Mouse (Mus musculus): ENCODE measurements around the gene Prkci. TPM values are rescaled to one million over a fixed set of nuclear protein-coding genes. Genes with fewer than 3 reads are reported as not detected.

Gene Prkci
- polyA plus RNA-seq, 1 experiment from 2014 or later, result 48.4 TPM

DNA sequence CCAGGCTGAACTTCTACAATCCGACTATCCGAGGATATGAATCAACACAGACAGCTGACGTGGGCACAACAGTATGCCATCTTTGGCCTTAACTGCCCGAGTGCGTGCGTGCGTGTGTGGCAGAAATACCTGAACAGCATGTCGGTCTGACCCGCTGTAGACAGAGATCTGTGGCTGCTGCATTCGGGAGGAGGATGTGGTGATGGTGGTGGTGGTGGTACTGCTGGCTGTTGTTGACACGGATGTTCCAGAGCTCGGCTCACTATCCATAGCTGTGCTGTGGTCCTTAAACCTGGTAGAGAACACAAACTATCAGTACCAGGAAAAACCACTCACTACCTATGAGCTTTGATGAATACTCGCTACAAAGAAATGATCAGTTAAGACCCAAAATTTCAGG is 29.9 kb upstream of the Prkci start:
- peaks cover 13% of the 10 kb centered on the region; the same call in 1 of the 2 replicates for H3K4me1 ChIP-seq (ENCODE audit: control insufficient read depth, insufficient read depth, low read length)
- peaks cover 37% of the 10 kb centered on the region for H3K36me3 ChIP-seq (ENCODE audit: control insufficient read depth, insufficient read depth, low read length)
- no peaks in the 10 kb centered on the region for H3K9me3 ChIP-seq (ENCODE audit: control insufficient read depth, low read length)
- WGBS, result 93% methylated on average over 13 of the region's 13 CpGs
- H3K27me3 ChIP-seq (ENCODE audit: control insufficient read depth, insufficient read depth, low read length), result no peaks in the 10 kb centered on the region
- H3K27ac ChIP-seq (ENCODE audit: low read depth, low read length), result no peak overlapping the region
- H3K9ac ChIP-seq (ENCODE audit: low read depth, low read length), result no peak overlapping the region
- H3K4me3 ChIP-seq (ENCODE audit: low read length), result no peak overlapping the region
- no peak overlapping the region for H3K4me2 ChIP-seq (replicated peaks; ENCODE audit: low read depth, low read length)
- no peak for ATAC-seq (ENCODE audit: low FRiP score, low TSS enrichment)

DNA sequence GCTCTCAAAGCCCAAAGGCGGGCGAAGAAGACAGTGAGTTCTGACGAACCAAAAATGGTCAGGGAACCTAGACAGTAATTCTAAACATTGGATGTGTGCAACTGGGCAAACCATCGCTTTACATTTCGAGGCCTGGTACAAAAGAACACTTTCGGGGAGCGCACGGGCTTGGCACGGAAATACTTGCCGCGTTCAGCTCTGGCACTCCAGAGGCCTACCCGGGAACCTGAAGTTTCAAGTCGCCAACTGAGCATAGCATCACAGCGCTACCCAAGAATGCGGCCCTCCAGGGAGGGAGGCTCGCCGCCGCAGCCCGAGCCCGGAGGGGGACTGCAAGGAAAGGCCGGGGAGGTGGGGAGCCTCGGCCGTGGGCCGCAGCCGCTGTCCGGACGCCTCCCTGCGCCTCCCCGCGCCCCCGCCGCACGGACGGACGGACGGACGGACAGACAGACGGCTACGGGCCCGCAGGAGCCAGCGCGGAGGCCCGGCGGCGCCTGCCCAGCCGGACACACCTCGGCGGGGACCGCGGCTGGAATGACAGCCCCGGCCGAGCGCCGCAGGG is 26.9 kb upstream of the Prkci start:
- peaks cover 13% of the 10 kb centered on the region; the same call in 1 of the 2 replicates for H3K4me1 ChIP-seq (ENCODE audit: control insufficient read depth, insufficient read depth, low read length)
- H3K9ac ChIP-seq (ENCODE audit: low read depth, low read length), result peak overlapping the region; percentile 97
- WGBS, result 1% methylated on average over 52 of the region's 54 CpGs
- no peaks in the 10 kb centered on the region for H3K9me3 ChIP-seq (ENCODE audit: control insufficient read depth, low read length)
- H3K4me2 ChIP-seq (replicated peaks; ENCODE audit: low read depth, low read length), result peak overlapping the region; percentile 68
- ATAC-seq (ENCODE audit: low FRiP score, low TSS enrichment), result peak; percentile 74
- peaks cover 21% of the 10 kb centered on the region for H3K36me3 ChIP-seq (ENCODE audit: control insufficient read depth, insufficient read depth, low read length)
- H3K4me3 ChIP-seq (ENCODE audit: low read length), result peak overlapping the region; percentile 96
- H3K27ac ChIP-seq (ENCODE audit: low read depth, low read length), result peak overlapping the region; percentile 76
- no peaks in the 10 kb centered on the region for H3K27me3 ChIP-seq (ENCODE audit: control insufficient read depth, insufficient read depth, low read length)

GRCm38 (mm10) chr3:30969104-30969581 is 26.4 kb upstream of the Prkci start, which contains the start of gene Phc3:
Phc3 (minus strand) TSS chr3:30969415.
- no peaks in the 10 kb centered on the region for H3K27me3 ChIP-seq (ENCODE audit: control insufficient read depth, insufficient read depth, low read length)
- H3K4me1 ChIP-seq (ENCODE audit: control insufficient read depth, insufficient read depth, low read length), result peaks cover 13% of the 10 kb centered on the region; the same call in 1 of the 2 replicates
- peaks cover 16% of the 10 kb centered on the region for H3K36me3 ChIP-seq (ENCODE audit: control insufficient read depth, insufficient read depth, low read length)
- H3K9ac ChIP-seq (ENCODE audit: low read depth, low read length), result peak within 1 kb of the TSS; percentile 97
- peak within 1 kb of the TSS; percentile 68 for H3K4me2 ChIP-seq (replicated peaks; ENCODE audit: low read depth, low read length)
- whole genome bisulfite sequencing, result under 1% methylated on average over 32 of the region's 34 CpGs
- peak within 1 kb of the TSS; percentile 96 for H3K4me3 ChIP-seq (ENCODE audit: low read length)
- ATAC-seq (ENCODE audit: low FRiP score, low TSS enrichment), result peak; percentile 91
- peak within 1 kb of the TSS; percentile 76 for H3K27ac ChIP-seq (ENCODE audit: low read depth, low read length)
- no peaks in the 10 kb centered on the region for H3K9me3 ChIP-seq (ENCODE audit: control insufficient read depth, low read length)

GRCm38 (mm10) chr3:30975102-30975754 is 20.3 kb upstream of the Prkci start:
- Histone ChIP-seq H3K9me3 (ENCODE audit: control insufficient read depth, low read length) (no peaks in the 10 kb centered on the region), H3K4me2 (replicated peaks; ENCODE audit: low read depth, low read length) (no peak overlapping the region), H3K36me3 (ENCODE audit: control insufficient read depth, insufficient read depth, low read length) (no peaks in the 10 kb centered on the region), H3K27ac (ENCODE audit: low read depth, low read length) (no peak overlapping the region), H3K4me1 (ENCODE audit: control insufficient read depth, insufficient read depth, low read length) (no peaks in the 10 kb centered on the region), H3K9ac (ENCODE audit: low read depth, low read length) (no peak overlapping the region), H3K4me3 (ENCODE audit: low read length) (no peak overlapping the region), H3K27me3 (ENCODE audit: control insufficient read depth, insufficient read depth, low read length) (no peaks in the 10 kb centered on the region)
- 47% methylated on average over 9 of the region's 9 CpGs for WGBS
- peak; percentile 69 for ATAC-seq (ENCODE audit: low FRiP score, low TSS enrichment)

DNA sequence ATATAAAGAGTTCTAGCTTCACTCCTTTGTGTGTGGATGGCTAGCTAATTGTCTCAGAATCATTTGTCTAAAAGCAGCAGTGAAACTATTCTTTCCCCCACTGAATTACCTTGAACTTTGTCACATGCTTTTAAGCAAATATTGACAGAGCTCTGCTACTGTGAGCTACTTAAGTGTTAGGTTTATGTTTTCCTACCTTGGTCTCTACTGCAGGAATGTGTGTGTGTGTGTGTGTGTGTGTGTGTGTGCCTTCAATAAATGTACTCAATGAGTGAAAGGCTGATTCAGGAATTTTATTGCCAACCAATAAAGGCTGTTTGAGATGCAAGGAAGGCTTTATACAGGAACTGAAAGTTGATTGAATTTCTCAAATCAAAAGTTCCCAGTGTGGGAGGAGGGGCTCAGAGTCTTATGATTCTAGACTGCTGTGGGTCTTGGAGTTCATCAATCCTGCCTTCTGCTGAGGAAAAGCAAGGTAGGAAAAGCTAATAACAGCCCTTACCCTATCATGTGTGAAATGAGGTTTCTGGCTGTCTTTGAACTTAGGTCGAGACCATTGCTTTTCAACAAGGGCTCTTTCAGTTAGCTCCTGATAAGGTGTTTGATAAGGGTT is 18.4 kb upstream of the Prkci start:
- WGBS, result 23% methylated on average over 1 of the region's 1 CpGs
- Histone ChIP-seq H3K4me2 (replicated peaks; ENCODE audit: low read depth, low read length) (no peak overlapping the region), H3K36me3 (ENCODE audit: control insufficient read depth, insufficient read depth, low read length) (no peaks in the 10 kb centered on the region), H3K4me1 (ENCODE audit: control insufficient read depth, insufficient read depth, low read length) (0 out of 2 replicates have a peak, but pooled peaks cover 2% of the 10 kb centered on the region), H3K9me3 (ENCODE audit: control insufficient read depth, low read length) (no peaks in the 10 kb centered on the region), H3K27me3 (ENCODE audit: control insufficient read depth, insufficient read depth, low read length) (no peaks in the 10 kb centered on the region), H3K9ac (ENCODE audit: low read depth, low read length) (no peak overlapping the region), H3K27ac (ENCODE audit: low read depth, low read length) (no peak overlapping the region), H3K4me3 (ENCODE audit: low read length) (no peak overlapping the region)
- no peak for ATAC-seq (ENCODE audit: low FRiP score, low TSS enrichment)

GRCm38 (mm10) chr3:30981616-30982380 is 13.7 kb upstream of the Prkci start:
- 0 out of 2 replicates have a peak, but pooled peaks cover 2% of the 10 kb centered on the region for H3K4me1 ChIP-seq (ENCODE audit: control insufficient read depth, insufficient read depth, low read length)
- H3K9me3 ChIP-seq (ENCODE audit: control insufficient read depth, low read length), result no peaks in the 10 kb centered on the region
- no peak overlapping the region for H3K27ac ChIP-seq (ENCODE audit: low read depth, low read length)
- no peak overlapping the region for H3K9ac ChIP-seq (ENCODE audit: low read depth, low read length)
- no peaks in the 10 kb centered on the region for H3K36me3 ChIP-seq (ENCODE audit: control insufficient read depth, insufficient read depth, low read length)
- H3K27me3 ChIP-seq (ENCODE audit: control insufficient read depth, insufficient read depth, low read length), result no peaks in the 10 kb centered on the region
- no peak for ATAC-seq (ENCODE audit: low FRiP score, low TSS enrichment)
- H3K4me2 ChIP-seq (replicated peaks; ENCODE audit: low read depth, low read length), result no peak overlapping the region
- WGBS, result 52% methylated on average over 5 of the region's 5 CpGs
- no peak overlapping the region for H3K4me3 ChIP-seq (ENCODE audit: low read length)

GRCm38 (mm10) chr3:30982924-30983536 is 12.5 kb upstream of the Prkci start:
- H3K9ac ChIP-seq (ENCODE audit: low read depth, low read length), result no peak overlapping the region

DNA sequence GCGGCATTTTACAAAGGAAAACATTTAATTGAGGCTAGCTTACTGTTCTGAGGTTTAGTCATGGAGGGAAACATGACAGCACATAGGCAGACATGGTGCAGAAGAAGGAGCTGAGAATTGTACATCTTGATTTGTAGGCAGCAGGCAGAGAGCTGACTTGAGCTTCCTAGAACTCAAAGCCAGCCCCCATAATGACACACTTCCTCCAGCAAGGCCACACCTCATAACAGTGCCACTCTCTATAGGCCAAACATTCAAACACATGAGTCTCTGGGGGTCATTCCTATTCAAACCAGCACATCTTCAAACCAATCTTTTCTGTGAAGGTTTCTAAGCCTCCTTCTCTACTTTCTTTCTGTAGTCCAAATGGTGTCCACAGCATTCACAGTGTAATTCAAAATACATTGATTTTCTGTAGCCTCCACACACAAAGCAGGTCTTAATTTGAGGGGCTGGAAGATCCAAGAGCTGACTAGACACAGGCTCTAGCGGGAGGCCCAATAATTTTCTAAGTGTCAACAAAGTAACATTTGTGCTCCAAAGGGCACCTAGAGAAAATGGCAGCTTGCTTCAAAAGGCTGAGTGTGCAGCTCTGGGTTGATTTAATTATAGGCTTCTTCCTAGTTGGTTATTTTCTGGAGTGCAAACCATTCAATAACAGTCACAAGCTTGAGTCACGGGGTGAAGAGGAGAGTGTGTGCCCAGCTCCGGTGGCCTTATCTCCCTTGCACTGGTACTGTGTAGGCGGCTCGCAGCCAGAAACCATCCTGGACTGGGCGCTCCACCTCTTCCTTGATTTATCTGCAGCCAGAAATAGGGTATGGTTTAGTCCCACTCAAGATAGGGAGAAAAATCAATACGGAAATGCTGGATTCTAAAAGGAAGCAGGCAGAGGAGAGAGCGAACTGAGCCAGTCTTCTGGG is 7.9 kb upstream of the Prkci start:
- ATAC-seq (ENCODE audit: low FRiP score, low TSS enrichment), result no peak
- Histone ChIP-seq H3K27me3 (ENCODE audit: control insufficient read depth, insufficient read depth, low read length) (no peaks in the 10 kb centered on the region), H3K9ac (ENCODE audit: low read depth, low read length) (no peak overlapping the region), H3K9me3 (ENCODE audit: control insufficient read depth, low read length) (no peaks in the 10 kb centered on the region), H3K27ac (ENCODE audit: low read depth, low read length) (no peak overlapping the region), H3K4me3 (ENCODE audit: low read length) (no peak overlapping the region), H3K4me2 (replicated peaks; ENCODE audit: low read depth, low read length) (no peak overlapping the region), H3K4me1 (ENCODE audit: control insufficient read depth, insufficient read depth, low read length) (no peaks in the 10 kb centered on the region), H3K36me3 (ENCODE audit: control insufficient read depth, insufficient read depth, low read length) (no peaks in the 10 kb centered on the region)
- WGBS, result 88% methylated on average over 9 of the region's 9 CpGs

More at GRCm38 (mm10) chr3:30982924-30983536, 12.5 kb upstream of the Prkci start:
- WGBS, result 26% methylated on average over 8 of the region's 8 CpGs
- peak; percentile 62 for ATAC-seq (ENCODE audit: low FRiP score, low TSS enrichment)
- H3K36me3 ChIP-seq (ENCODE audit: control insufficient read depth, insufficient read depth, low read length), result no peaks in the 10 kb centered on the region
- 0 out of 2 replicates have a peak, but pooled peaks cover 2% of the 10 kb centered on the region for H3K4me1 ChIP-seq (ENCODE audit: control insufficient read depth, insufficient read depth, low read length)
- H3K9me3 ChIP-seq (ENCODE audit: control insufficient read depth, low read length), result no peaks in the 10 kb centered on the region
- no peak overlapping the region for H3K27ac ChIP-seq (ENCODE audit: low read depth, low read length)
- H3K4me2 ChIP-seq (replicated peaks; ENCODE audit: low read depth, low read length), result no peak overlapping the region
- no peaks in the 10 kb centered on the region for H3K27me3 ChIP-seq (ENCODE audit: control insufficient read depth, insufficient read depth, low read length)
- H3K4me3 ChIP-seq (ENCODE audit: low read length), result no peak overlapping the region
